Mouse (Mus musculus) liver (tissue): ENCODE results near the gene Thsd7a.

Experiments
- DNase-seq: peaks from one replicate; pipeline ENCODE4 v3.0.0-alpha.2; 2020; ENCODE audit warnings: mixed read lengths

Gene Thsd7a

DNA sequence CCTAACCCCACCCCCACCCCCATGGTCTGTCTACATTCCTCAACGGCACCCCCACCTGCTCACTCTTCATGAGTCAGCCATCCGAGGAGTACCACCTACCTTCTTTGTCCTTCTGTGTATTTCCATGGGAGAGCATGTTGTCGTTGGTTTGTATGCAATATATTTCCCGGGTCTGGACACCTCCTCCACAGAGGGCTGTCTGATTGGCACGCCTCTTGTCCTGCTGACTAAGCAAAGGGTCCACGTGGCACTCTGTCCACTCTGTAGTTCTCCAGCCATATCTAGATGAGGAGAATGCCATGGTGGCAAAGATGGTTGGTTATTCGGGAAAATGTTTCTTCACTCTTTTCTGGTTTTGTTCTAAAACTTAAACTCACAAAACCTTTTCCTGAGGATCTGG, 248.3 kb downstream of the Thsd7a start:
- no peak for DNase-seq

DNA sequence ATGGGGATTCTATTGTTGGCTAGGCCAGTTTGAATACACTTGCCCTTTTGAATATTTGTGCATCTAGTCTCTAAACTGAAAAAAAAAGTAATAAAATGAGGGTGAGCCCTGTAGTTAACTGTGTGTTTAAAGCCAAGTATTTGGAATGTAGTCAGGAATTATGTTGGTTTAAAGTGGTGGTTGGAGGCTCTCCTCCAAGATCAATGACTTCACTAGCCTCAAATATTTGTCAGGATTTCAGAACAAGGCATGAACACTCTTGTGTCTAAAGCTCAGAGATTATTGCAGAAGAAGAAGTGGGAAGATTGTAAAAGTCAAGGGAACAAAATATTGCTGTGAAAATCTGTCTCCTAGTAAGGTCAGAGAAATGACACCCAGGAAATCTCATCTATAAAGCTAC, 249.3 kb downstream of the Thsd7a start:
- no peak for DNase-seq

DNA sequence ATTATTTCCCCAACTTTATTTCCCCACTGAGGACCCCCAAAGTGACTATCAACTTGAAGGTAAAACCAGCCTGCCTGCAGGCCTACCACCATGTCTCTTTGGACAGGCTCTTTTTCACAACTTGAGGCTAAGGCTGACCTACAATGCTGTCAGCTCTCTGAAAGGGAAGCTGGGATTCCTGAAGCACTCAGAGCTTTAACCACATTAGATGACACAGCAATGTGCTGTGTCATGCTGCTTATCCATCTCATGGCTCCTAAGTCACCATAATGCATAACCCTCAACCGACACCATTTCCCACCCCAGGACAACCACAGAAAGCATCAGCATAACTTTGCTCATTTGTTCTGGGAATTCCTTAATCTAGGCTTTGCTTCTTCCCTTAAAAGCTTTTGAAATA, 255.6 kb downstream of the Thsd7a start:
- DNase-seq: no peak

DNA sequence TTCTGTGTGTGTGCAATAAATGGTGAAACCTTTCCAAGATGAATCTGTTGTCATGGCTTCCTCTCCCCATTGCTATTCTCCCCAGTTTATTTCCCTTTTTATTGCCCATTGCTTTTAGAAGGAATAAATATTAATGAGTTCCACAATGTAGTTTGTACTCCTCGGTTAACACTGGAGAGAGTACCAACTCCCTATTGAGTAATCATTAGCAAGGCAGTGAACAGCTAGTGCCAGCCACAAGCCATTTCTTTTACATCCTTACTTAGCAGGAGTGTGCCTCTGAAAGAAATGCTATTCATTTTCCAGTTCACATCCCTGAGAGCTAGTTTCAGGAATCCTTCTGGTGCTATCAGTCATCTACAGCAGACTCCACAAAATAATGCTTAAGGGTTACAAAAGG, 260.3 kb downstream of the Thsd7a start:
- no peak for DNase-seq

DNA sequence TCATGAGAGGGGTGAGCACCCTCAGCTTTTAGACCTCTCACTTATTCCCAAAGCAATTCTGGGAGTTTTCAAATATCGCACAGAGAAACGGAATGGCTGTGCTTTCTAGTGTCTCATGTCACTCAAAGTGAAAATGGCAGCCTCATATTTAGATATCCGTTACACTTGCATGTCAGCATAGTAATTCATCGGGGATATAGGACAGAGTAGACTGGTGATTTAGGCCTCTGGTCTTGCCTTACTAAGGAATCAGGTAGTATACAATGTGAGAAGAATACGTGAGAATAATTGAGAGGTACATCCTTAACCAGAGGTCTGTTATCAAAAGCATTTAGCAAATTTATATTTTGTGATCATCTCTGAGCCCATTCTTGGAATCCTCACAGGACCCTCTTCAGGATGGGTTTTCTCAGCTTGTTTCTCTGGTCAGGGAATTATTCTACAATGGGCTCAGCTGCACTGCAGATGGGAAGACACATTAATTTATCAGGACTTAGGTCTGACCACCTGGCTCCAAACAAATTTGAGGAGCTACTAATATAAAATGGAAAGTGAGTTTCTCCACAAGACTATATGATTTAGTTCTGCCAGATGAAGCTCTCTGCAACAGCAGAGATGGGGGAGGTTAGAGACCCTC, 267.6 kb downstream of the Thsd7a start:
- DNase-seq: no peak

DNA sequence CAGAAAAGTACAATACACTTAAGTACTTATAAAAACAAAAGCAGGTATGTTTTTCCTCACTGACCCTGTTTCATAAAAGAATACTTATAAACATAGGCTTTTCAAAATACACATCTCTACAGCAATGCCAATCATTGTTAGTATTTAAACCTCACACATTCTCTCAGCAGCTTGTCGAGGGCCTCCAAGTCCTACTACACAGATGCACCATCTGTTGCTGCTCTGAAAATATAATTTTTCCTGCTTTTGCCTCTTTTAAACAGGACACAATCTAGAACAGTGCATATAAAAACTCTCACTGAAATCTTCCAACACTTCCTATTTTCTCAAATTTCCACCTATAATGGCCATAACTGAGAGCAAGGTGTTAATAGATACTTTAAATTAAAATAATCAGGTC, 270.9 kb downstream of the Thsd7a start:
- no peak for DNase-seq

DNA sequence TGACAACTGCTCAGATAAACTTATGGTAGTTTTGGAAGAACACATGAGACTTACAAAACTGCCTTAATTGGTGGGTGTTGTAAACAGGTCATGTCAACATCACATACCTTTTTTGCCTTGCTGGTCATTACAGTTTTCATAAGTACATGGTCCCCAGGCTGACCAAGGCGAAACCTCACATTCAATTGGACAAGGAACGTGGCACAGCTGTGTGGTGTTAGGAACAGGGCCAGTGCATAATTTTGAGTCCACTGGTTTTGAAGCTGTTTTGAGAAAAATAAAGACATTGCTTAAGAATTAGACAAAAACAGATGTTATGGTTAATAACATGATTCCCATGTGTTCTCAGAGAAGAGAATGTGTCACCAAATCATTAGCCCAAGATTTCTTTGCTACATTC, 278.3 kb downstream of the Thsd7a start:
- no peak for DNase-seq

DNA sequence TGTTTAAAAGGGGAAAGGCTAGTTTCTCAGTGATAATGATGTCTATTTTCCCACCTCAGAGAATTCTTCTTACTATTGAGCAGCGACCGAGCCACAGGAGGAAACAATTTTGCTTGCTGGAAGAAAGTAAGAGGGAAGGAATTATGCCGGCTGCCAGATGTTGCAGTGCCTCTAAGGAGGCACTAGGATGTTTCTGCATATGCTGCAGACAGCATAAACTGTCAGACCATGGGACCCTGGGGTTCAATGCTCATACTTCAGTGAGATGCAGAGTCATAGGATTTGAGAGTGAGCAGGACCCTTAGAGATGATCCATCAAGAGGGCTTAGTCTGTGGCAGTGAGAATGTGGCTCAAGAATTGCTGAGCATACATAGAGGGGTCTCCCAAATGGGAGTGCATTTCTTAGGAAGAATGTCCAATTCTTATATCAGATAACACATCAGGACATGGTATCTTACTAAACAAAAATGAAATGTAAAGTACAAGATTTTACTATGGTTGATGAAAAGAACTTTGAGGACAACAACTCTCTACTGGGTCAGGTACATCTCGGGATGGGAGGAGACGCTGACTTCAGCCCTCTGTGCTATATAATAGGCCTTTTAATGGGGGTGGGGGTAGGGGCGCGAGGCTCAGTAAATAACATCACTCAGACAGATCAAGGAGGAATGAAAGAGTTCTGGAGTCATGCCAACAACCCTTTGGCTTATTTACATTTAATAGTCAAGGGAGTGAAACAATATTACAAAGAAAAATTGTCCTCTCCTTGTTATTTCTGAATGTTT, 281.7 kb downstream of the Thsd7a start:
- no peak for DNase-seq

DNA sequence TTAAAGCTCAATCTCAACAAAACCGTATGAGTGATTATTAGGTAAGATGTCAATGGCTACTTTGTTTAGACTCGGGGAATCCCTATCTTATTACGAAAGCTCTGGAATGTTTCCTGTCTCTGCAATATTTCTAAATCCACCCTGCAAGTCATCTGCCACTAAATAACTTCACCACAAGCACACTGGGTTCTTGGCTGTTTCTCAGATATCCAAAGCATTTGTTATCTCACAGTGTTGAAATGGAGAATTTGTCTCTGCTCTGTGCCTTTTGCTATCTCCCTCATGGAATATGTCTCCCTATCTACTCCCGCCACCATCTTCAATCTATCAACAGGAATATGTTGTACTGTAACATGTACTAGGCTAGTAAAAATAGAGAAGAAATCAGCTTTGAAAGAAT, 290.4 kb downstream of the Thsd7a start:
- no peak for DNase-seq

DNA sequence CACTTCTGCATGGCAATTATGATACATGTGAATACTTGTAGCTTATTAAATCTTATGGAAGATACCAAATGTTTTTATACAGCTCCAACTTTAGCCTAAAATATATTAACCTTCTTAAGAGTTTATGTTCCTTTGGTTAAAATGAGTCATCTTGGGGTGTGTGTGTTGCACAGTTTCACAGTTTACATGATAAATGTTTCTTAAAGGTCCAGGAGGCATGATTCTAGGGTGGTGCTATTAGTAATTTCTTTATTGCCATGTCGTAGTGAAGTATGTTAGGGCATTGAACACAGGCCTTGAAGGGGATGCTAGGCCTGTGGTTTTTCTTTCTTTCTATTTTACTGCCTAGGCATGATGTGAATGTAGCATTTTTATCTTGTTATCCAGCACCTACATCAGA, 291.8 kb downstream of the Thsd7a start:
- no peak for DNase-seq

DNA sequence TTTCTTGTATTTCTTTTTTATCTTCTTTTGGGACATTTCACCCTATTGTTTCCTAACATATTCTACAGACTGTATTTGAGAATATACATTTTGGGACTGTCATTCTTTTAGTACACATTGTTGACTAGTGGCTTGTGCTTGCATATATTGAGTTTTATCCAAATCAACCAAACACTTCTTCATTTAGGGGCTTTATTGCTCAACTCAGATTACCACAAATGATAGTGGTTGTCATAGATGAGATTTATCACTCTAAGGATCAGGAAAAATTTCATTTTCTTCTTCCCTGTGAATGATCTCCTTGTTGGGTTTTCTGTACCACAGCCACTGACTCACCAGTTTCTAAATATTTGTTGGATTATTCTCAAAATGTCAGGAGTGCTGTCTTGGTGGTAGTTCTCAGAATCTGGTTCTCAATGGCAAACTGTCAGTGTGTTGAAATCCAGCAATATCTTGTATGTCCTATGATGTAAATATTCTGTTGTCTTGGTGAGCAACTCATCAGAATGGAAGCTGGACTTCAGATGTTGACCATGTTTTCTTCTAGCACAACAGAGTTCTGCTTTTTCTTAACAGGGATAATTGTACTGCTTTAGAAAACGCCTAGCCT, 294.2 kb downstream of the Thsd7a start:
- DNase-seq: no peak

DNA sequence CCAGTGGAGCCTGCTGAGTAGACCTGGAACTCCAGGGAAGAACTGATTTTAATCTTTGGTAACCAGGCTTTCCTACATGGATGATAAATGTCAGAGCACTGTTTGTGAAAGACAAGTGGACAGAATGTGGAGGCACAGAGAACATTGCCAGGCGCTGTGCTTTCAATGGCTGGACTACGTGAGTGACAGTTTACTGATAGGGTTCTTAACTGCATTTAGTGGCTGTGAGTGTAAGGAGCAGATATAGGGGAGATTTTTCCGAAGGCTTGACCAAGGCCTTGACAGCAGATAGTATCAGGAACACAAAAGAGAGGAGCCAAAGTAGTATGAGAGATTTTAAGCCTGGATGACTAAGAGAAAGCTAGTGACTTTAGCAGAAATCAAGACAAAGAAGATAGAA, 295.1 kb downstream of the Thsd7a start:
- DNase-seq: no peak

DNA sequence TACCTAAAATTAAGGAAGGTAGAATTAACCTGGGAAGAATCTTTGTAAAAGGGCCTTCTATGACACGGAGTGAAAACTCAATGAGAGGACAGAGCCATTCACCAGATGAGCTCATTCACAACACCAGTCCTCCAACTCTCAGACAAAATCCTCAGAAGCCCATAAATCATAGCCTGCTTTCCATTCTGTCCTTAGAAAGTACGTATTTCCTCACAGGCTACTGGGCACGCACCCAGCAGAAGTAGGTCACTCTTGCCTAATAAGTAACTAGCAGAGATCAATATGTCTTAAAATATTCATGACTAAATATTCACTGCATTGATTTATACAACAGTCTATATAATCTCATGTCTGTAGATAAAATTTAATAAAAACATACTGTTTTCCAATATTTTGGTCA, 300.4 kb downstream of the Thsd7a start:
- no peak for DNase-seq

DNA sequence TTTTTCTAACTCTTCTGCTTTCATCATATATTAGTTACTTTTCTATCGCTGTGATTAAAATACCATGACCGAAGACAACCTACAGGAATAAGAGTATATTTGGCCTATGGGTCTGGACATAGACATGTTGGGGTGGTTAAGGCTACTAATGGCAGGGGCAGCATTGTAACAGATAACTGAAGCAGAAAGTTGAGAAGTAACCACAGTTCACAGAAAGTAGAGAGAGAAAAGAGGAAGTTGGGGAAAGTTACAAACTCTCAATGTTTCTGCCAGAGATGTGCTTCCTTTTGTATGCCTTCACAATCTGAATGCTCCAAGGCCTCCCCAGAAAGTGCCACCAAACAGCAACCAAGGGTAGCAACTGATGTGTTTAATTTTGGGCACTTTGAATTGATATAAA, 303.7 kb downstream of the Thsd7a start:
- no peak for DNase-seq

DNA sequence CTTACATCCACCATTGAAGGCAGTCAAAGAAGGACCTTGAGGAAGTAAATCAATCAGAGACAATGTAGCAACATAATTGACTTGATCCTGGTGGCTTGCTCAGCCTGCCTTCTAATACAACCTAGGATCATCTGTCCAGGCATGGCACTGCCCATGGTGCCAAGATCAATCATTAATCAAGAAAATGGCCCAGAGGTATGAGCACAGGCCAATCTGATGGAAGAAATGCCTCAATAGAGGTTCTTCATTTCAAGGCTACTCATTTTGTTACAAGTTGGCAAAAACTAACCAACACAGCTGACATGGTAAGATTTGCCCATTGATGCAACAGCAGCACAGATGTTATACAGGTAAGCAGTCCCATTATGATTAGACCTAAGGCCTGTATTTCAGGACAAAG, 309.6 kb downstream of the Thsd7a start:
- no peak for DNase-seq

DNA sequence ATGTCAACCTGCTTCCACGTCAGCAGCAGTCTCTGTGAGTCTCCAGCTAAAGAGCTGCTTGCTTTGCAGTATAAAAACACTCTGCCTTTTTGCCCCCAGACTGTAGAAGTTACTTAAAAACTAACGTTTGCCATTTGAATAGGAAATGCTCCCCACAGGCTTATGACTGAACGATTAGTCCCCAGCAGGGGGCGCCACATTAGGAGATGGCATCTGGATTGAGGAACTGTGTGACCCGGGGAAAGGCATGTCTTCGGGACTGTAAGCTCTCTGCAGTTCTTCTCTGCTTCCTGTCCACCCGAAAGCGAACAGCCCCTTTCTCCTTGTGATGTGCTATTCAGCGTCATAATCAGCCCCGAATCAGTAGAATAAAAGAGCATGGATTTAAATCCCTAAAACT, 330.1 kb downstream of the Thsd7a start:
- DNase-seq: no peak

DNA sequence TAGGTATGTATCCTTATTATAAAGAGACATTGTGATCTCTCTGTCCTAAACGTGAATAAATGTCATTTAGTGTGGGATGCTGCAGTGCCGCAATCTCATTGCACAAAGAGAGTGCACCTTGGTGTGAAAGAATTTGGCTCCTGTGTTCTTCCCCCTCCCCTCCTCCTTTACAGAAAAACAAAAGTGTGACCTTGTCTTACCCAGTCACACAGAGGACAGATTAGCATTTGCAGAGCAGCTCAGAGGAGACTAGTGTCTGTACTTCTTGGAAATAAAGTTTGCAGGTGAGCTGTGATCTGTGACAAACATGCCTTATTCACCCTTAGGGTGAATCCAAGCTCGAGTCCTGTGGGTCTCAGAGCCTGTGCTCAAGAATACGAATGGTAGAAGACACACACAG, 332.2 kb downstream of the Thsd7a start:
- no peak for DNase-seq

DNA sequence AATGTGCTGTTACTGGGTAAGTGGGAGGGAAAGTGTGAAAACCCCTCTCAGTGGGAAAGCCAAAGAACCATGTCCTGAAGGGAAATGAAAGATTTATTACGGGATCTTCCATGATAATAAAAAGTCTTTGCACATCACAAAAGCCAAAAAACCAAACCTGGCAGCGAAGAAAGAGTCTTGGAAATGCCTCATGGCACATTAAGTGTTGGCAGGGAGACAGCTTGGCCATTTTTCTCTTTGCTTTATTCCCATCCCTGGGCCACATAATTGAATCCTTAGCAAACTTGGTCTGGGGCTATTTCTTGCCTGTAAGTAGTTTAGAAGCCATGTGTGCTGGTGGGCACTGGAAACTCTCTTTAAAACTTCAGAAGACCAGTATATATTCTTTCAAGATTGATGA, 344.8 kb downstream of the Thsd7a start:
- no peak for DNase-seq

DNA sequence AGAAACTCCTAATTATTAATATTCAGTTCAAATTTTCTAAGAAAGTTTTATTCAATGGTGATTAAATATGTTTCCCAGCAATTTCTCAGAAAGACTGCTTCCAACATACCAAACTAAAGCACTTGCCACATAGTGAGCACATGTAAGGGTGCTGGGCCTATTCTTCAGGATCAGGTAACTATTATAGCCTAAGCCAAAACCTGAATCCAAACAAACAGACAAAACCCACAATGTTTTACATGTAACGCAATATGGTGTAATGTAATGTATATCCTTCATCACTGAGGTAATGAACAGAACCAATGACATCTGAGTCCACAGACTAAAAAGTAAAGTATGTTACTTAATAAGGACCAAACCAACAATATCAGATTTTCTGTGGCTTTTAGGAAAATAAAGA, 346.2 kb downstream of the Thsd7a start:
- DNase-seq: no peak

DNA sequence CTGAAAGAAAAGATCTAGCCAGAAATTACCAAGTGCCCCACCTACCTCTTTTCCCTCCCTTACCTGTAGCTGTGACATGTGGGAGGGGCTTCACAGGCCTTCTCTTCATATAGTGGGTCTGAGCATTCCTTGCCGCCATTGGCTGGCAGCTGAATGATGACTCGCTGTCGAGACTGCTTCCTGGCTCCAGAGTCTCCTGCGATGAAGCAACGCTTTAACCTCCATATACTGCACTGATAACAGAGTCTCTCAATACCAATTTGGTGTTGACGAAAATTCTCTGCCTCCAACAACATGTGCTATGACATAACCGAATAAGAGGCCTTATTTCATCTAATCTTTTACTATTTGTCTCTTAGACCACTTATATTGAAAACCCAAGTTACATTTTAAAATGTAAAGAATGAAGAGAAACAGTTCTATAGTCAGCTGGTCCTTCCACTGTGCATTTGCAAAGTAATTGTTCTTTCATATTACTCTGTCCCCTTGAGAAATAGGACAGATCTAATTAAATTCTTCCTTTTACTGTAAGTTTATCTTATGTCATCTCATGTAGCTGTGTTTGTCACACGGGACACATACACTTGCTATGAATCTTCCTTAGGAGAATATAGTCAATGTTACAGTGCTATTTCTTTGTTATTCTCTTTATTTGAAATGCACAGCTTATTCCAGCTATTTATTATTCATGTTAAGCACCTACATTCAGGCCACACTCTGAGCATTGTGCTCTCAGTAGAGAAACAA, 351.3 kb downstream of the Thsd7a start:
- DNase-seq: no peak

DNA sequence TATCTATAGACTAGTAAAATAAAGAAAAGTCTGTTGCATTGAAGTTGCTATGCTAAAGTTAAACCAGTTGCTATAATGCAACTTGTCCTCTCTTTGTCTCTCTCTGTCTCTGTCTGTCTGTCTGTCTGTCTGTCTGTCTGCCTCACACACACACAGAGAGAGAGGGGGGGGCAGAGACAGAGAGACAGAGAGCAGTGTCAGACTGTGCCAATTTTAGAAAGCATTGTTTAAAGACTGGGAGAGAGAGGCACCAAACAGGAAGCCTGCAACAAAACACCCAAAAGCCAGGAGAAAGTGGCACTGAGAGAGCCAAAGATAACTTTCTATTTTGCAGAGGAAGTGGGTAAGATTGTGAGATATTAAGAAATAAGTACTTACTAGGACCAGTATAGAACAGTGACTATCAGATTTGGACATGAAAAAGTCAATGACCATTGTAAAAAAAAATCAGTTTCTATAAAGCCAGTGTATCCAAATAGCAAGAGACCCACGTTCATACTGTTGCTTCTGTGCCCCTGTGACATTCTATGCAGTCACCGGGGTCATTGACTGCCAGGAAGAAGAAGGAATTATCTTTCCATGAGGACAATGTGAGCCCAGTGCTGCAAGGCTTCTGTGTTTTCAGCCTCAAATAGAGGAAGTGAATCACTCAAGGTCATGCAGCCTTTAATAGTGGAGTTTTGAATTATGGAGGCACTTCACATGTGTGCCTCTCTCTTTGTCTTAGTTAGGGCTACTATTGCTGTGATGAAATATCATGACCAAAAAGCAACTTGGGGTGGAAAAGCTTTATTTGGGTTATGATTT, 355.4 kb downstream of the Thsd7a start:
- DNase-seq: no peak

DNA sequence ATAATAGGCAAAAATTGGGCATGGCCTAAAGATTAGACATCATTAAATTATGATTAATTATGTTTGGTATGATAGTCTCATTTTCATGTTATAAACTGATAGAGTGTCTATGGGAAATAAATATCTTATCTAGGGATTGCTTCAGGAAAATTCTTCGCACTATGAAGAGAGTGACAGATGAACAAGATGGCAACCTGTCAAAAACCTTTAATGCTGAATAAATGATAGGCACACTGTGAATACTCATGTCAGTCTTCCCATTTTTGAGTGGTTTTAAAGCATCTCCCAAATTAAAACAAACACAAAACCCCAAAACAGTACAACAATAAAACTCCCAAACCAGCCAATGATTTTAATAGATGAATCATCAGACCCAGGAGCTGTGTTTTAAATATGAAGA, 362.5 kb downstream of the Thsd7a start:
- DNase-seq: no peak

DNA sequence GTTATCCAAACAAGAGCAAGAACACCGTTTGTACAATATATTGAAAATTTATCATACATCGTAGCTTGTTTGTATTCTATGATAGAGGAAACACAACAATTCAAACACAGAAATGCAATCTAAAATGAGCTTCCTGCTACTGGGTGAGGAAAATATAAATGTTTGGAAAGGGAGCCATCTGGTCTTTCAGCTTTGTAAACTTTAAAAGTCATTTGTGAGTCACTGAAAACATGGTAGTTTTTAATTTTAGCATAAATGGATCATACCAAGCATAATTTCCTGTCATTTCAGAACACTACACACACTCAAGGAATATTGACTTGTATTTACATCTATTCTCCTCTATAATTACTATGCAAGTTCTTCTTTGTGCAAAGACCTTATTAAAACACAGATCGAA, 363.6 kb downstream of the Thsd7a start:
- DNase-seq: no peak
